Mouse (Mus musculus): Measurements from ENCODE around the gene Igfbp1. TPM values are rescaled to one million over a fixed set of nuclear protein-coding genes. Genes with fewer than 3 reads are reported as not detected.
A peak's percentile ranks its signal among the peaks of the same experiment; 100 is the strongest.
"Not testable (repeated sequence)": the region's sequence is repeated elsewhere in the genome, so short reads cannot be mapped to it uniquely, and the experiment has no call there.

The Igfbp1 gene
- polyA plus RNA-seq, 1 experiment from 2014 or later: 0.15 TPM

DNA sequence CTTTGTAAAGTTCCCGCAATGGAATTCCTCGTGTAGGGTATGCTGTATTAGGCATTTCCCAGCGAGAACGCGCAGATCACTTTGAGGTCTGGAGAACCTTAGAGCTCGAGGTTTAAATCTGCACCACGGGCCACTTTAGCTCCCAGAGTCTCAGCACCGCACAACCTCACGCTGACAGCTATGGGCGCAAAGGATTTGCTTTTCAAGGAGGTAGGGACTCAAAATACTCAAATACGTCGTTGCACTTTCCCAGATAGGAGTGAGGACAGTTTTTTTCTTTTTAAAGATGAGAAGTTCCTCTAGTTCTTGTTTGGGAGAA, 16.7 kb downstream of the Igfbp1 start:
- H3K36me3 ChIP-seq: no peaks in the 10 kb centered on the region
- H3K27me3 ChIP-seq: peaks cover 44% of the 10 kb centered on the region
- peaks cover 15% of the 10 kb centered on the region for H3K4me1 ChIP-seq
- no peaks in the 10 kb centered on the region for H3K9me3 ChIP-seq
- peak overlapping the region; percentile 66 for H3K4me3 ChIP-seq
- peak overlapping the region; percentile 88 for H3K4me2 ChIP-seq (replicated peaks)
- WGBS: 1% methylated on average over 12 of the region's 12 CpGs
- H3K27ac ChIP-seq (replicated peaks): no peak overlapping the region
- ATAC-seq (ENCODE audit: low FRiP score, low read depth): peak; percentile 2; the same call in 1 of the 2 replicates
- no peak overlapping the region for H3K9ac ChIP-seq (replicated peaks)

DNA sequence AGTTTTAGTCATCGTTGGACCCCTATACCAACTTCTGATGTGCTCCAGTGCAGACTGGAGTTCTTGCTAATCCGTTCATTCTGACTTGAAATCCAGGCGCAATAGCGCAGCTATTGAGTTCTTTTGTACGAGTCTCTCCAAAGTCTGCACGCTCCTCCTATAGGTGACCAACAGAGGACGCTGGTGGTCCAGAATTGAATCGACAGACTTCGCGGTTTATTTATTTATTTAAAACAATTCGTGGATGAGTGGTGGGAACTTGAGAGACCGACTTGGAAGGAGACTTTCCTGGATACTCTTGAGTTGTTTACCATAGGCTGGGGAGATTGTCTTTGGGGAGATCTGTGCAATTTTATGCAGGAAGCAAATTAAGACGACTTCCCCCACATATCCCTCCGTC, 17.2 kb downstream of the Igfbp1 start:
- peaks cover 15% of the 10 kb centered on the region for H3K4me1 ChIP-seq
- H3K9me3 ChIP-seq: no peaks in the 10 kb centered on the region
- 9% methylated on average over 14 of the region's 14 CpGs for WGBS
- H3K27ac ChIP-seq (replicated peaks): no peak overlapping the region
- no peak overlapping the region for H3K9ac ChIP-seq (replicated peaks)
- peak overlapping the region; percentile 88 for H3K4me2 ChIP-seq (replicated peaks)
- H3K36me3 ChIP-seq: no peaks in the 10 kb centered on the region
- no peak for ATAC-seq (ENCODE audit: low FRiP score, low read depth)
- H3K4me3 ChIP-seq: peak overlapping the region; percentile 66; the same call in 1 of the 2 replicates
- peaks cover 44% of the 10 kb centered on the region for H3K27me3 ChIP-seq

DNA sequence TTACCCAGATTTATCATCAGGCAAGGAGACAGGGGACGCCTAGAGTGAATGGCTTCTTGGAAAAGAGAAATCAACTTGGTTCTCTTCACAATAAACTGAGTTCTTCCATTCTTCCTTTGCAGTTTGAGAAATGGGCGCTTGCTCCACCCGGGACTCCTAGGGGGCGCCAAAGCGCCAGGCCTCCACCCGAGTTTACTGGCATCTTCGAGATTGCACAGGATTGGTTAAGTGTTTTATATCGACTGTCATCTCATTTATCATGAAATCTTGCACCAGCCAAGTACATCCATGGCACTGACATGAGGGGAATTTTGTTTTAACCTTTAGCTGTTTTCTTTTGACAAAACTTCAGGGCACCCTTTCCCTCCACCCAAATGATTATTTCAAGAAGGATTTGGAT, 18.1 kb downstream of the Igfbp1 start:
- no peak overlapping the region for H3K4me3 ChIP-seq
- ATAC-seq (ENCODE audit: low FRiP score, low read depth): no peak
- no peaks in the 10 kb centered on the region for H3K9me3 ChIP-seq
- H3K36me3 ChIP-seq: no peaks in the 10 kb centered on the region
- WGBS: 16% methylated on average over 8 of the region's 8 CpGs
- no peak overlapping the region for H3K4me2 ChIP-seq (replicated peaks)
- peaks cover 15% of the 10 kb centered on the region for H3K4me1 ChIP-seq
- H3K9ac ChIP-seq (replicated peaks): no peak overlapping the region
- no peak overlapping the region for H3K27ac ChIP-seq (replicated peaks)
- peaks cover 40% of the 10 kb centered on the region for H3K27me3 ChIP-seq

DNA sequence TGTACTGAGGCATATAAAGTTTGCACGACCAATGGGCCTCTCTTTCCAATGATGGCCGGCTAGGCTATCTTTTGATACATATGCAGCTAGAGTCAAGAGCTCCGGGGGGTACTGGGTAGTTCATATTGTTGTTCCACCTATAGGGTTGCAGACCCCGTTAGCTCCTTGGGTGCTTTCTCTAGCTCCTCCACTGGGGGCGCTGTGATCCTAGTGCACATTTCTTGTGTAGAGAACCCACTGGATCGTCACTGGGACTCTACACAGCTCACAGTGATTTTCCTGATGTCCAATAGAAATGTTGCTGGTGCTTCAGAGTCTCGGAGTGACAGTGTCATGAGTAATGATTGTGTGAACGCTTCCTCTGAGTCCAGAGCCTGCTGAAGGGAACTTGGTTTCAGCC, 24.2 kb downstream of the Igfbp1 start:
- H3K27ac ChIP-seq (replicated peaks); H3K27me3 ChIP-seq; H3K4me3 ChIP-seq; H3K9ac ChIP-seq (replicated peaks); ATAC-seq (ENCODE audit: low FRiP score, low read depth); H3K9me3 ChIP-seq; H3K4me2 ChIP-seq (replicated peaks); H3K4me1 ChIP-seq; H3K36me3 ChIP-seq: not testable (repeated sequence)
- WGBS: 71% methylated on average over 8 of the region's 8 CpGs

DNA sequence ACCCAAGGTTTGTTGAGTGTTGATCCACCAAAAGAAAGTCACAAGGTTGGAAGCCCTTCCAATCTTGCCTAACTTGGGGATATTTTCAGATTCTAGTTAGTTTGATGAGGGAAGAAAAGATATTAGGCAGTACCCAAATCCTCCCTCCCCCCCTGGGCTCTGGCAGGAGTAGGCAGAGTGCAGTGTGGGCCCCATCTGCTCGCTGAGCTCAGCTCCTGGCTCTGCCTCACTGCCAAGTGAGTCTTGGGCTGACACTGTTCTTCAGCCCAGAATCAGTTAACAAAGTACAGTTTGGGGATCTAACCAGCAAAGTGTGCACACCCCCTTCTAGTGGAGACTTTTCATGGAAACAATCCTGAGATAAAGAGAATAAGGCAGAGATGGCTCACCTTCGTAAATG, 28.6 kb downstream of the Igfbp1 start:
- Histone ChIP-seq H3K4me1 (no peaks in the 10 kb centered on the region), H3K9me3 (no peaks in the 10 kb centered on the region), H3K27me3 (no peaks in the 10 kb centered on the region), H3K36me3 (no peaks in the 10 kb centered on the region), H3K4me3 (no peak overlapping the region), H3K9ac (replicated peaks) (no peak overlapping the region), H3K4me2 (replicated peaks) (no peak overlapping the region), H3K27ac (replicated peaks) (no peak overlapping the region)
- 73% methylated on average over 2 of the region's 2 CpGs for WGBS
- no peak for ATAC-seq (ENCODE audit: low FRiP score, low read depth)

DNA sequence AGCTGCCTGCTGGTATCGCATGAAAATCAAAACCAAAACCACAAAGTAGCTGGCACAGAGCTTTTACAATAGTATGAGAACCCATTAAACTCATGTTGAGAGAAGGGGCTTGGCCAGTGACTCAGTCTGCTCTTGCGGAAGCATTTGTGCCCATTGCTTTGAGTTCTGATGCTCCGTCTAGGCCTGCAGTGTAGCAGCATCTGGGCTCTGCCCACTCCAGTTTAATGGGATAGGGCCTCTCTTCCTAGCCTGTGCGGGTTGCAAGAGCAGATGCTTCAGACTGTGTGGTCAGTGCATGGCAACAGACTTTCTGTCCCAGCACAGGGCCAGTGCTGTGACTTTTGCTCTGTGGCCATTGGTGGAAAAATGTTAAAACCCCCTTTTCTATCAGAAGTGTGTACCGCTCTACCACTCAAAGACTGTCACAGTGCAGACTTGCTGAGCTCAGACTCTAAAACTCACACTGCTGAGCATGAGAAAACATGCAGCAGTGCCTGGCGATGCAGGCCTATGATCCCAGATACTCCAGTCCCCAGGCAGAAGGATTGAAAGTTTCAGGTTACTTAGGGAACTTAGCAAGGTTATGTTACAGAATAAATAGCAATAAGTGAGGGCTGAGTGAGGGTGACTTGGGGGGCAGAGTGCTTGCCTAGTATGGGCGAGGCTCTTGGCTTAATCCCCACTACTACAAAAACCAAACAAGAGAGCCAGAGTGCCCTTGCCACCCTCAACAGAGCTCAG, 29.4 kb downstream of the Igfbp1 start:
- no peaks in the 10 kb centered on the region for H3K9me3 ChIP-seq
- H3K27ac ChIP-seq (replicated peaks): no peak overlapping the region
- no peaks in the 10 kb centered on the region for H3K4me1 ChIP-seq
- no peak overlapping the region for H3K9ac ChIP-seq (replicated peaks)
- H3K4me3 ChIP-seq: no peak overlapping the region
- no peak for ATAC-seq (ENCODE audit: low FRiP score, low read depth)
- H3K27me3 ChIP-seq: no peaks in the 10 kb centered on the region
- H3K4me2 ChIP-seq (replicated peaks): no peak overlapping the region
- H3K36me3 ChIP-seq: no peaks in the 10 kb centered on the region
- 78% methylated on average over 7 of the region's 7 CpGs for whole genome bisulfite sequencing

DNA sequence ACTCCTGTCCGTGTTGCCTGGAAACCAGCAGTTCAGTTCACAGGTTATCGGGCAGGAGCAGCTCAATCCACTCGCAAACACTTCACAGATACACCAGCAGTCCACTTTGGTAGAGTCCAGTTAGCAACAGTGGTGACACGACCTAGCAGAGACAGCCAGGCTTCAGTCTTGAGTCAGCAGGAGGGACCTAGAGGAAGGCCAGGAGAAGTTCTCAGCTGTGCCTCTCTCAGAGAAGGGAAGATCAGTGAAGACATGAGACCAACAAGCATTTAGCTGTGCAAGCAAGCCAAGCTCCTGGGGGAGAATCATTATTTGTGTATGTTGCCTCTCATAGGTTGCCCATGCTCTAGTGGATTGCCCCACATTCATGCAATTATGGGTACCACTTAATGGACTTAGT, 30.5 kb downstream of the Igfbp1 start:
- H3K9me3 ChIP-seq: no peaks in the 10 kb centered on the region
- no peaks in the 10 kb centered on the region for H3K4me1 ChIP-seq
- WGBS: 82% methylated on average over 4 of the region's 4 CpGs
- no peak for ATAC-seq (ENCODE audit: low FRiP score, low read depth)
- H3K9ac ChIP-seq (replicated peaks): no peak overlapping the region
- no peak overlapping the region for H3K4me2 ChIP-seq (replicated peaks)
- no peak overlapping the region for H3K27ac ChIP-seq (replicated peaks)
- no peaks in the 10 kb centered on the region for H3K36me3 ChIP-seq
- H3K4me3 ChIP-seq: no peak overlapping the region
- H3K27me3 ChIP-seq: no peaks in the 10 kb centered on the region

DNA sequence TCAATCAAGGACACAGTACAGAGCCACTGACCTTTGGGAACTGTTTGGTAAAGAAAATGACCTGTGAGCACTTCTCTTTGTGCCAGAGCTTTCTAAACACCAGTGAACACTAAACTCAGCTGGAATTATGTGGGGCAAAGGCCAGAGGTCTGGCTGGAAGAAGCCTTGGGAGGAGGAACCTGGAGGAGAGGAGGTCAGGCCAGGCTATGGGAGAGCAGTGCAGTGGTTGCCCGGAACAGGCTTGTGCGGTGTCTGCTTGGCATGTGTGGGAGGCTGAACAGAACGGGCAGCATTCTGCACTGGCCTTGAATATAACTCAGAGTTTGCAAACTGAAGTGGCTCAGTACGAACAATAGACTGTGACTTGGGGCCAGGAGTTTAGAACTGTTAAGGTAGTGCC, 32.4 kb downstream of the Igfbp1 start:
- Histone ChIP-seq H3K4me2 (replicated peaks) (no peak overlapping the region), H3K27ac (replicated peaks) (no peak overlapping the region), H3K27me3 (no peaks in the 10 kb centered on the region), H3K9me3 (no peaks in the 10 kb centered on the region), H3K4me1 (no peaks in the 10 kb centered on the region), H3K4me3 (no peak overlapping the region), H3K9ac (replicated peaks) (no peak overlapping the region), H3K36me3 (no peaks in the 10 kb centered on the region)
- ATAC-seq (ENCODE audit: low FRiP score, low read depth): no peak
- WGBS: 92% methylated on average over 4 of the region's 4 CpGs

DNA sequence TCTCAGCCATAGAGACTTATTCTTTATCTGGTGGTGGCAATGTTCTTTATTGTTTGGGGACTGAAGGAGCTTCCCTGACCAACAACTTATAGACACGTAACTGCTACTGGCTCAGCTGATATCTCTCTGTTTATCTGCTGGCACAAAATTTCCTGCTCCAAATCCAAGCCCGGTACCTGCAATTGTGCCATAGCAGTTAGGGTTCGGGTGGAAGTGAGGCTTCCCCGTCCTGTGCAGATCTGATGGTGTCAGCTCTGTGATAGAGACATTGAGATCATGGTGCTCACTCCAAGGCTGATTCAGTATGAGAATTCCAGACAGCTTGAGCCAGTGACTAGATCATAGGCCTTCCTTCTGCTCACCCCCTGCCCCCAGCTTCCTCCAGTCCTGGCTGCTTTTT, 34.4 kb downstream of the Igfbp1 start:
- no peaks in the 10 kb centered on the region for H3K4me1 ChIP-seq
- no peak overlapping the region for H3K9ac ChIP-seq (replicated peaks)
- WGBS: 95% methylated on average over 4 of the region's 4 CpGs
- H3K9me3 ChIP-seq: no peaks in the 10 kb centered on the region
- ATAC-seq (ENCODE audit: low FRiP score, low read depth): no peak
- no peak overlapping the region for H3K4me3 ChIP-seq
- H3K36me3 ChIP-seq: no peaks in the 10 kb centered on the region
- no peak overlapping the region for H3K27ac ChIP-seq (replicated peaks)
- H3K4me2 ChIP-seq (replicated peaks): no peak overlapping the region
- no peaks in the 10 kb centered on the region for H3K27me3 ChIP-seq

DNA sequence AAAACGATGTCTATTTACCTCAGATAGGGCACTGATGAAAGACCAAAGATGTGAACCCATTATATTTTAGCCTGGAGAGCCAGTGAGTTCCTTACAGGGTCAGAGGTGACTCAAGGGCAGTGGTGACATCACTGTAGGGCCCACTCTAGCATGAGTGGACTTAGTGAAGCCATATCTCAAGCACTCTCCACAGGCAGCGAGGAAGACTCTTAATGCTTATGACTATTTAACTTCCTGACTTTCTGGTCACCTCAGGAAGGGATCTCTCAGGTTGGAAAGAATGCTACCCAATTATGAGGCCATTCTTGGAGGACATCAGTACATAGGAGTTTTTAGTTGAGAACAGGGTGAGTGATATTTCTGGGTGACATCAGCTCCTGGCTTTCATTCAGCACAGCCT, 35.8 kb downstream of the Igfbp1 start:
- 93% methylated on average over 2 of the region's 2 CpGs for WGBS

DNA sequence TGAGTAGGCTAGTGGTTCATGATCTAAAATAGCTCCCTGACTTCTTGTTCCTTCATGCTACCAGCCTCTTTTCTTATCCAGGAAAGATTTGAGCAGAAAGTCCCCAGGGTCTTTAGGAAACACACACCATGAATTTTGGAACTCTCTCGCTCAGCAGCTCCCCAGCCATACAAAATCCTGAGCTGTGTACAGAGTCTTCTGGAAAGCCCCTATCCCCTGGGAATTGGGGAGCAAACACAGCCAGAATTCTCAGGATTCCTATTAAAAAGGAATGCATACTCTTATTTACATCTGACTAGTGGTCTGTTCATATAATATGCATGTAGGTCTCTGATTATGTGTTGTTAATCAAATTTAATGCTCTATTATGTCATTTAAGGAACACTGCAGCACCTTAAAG, 36.9 kb downstream of the Igfbp1 start:
- Histone ChIP-seq H3K27ac (replicated peaks) (no peak overlapping the region), H3K36me3 (no peaks in the 10 kb centered on the region), H3K4me1 (no peaks in the 10 kb centered on the region), H3K4me2 (replicated peaks) (no peak overlapping the region), H3K27me3 (no peaks in the 10 kb centered on the region), H3K4me3 (no peak overlapping the region), H3K9ac (replicated peaks) (no peak overlapping the region), H3K9me3 (no peaks in the 10 kb centered on the region)
- WGBS: 58% methylated on average over 1 of the region's 1 CpGs
- ATAC-seq (ENCODE audit: low FRiP score, low read depth): no peak

More for the DNA sequence above, 35.8 kb downstream of the Igfbp1 start:
- no peaks in the 10 kb centered on the region for H3K36me3 ChIP-seq
- ATAC-seq (ENCODE audit: low FRiP score, low read depth): no peak
- H3K4me3 ChIP-seq: no peak overlapping the region
- no peak overlapping the region for H3K9ac ChIP-seq (replicated peaks)
- H3K4me1 ChIP-seq: no peaks in the 10 kb centered on the region
- H3K27ac ChIP-seq (replicated peaks): no peak overlapping the region
- no peak overlapping the region for H3K4me2 ChIP-seq (replicated peaks)
- H3K27me3 ChIP-seq: no peaks in the 10 kb centered on the region
- no peaks in the 10 kb centered on the region for H3K9me3 ChIP-seq

DNA sequence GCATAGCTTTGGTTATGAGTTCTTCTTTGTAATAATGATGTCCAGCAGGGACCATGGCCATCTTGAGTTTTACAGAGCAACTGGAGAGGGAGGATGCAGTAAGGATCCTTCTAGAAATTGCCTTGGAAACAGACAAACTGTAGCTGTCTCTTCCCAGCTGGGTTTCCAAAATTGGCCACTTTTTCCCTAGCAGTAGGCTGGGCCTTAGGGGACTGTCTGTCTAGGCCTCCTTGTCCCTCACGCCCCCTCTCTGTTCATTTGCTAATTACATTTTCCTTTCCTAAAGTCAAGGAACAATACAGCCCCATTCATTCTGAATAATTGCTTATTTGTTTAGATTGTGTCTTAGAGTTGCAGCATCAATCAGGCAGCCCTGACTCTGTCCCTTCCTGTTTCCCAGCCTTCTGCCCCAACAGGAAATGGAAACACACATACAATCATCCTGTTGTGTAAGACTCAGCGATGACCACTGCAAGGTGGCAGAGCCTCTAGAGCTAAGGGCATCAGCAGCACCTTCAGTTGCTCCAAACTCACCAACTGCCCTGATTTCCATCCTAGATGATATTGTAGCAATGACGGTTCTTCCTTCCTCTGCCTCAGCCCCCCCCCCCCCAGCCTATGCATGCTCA, 37.5 kb downstream of the Igfbp1 start:
- Histone ChIP-seq H3K9ac (replicated peaks) (no peak overlapping the region), H3K27me3 (no peaks in the 10 kb centered on the region), H3K9me3 (no peaks in the 10 kb centered on the region), H3K4me1 (no peaks in the 10 kb centered on the region), H3K4me3 (no peak overlapping the region), H3K4me2 (replicated peaks) (no peak overlapping the region), H3K36me3 (no peaks in the 10 kb centered on the region), H3K27ac (replicated peaks) (no peak overlapping the region)
- 65% methylated on average over 3 of the region's 3 CpGs for WGBS
- no peak for ATAC-seq (ENCODE audit: low FRiP score, low read depth)

DNA sequence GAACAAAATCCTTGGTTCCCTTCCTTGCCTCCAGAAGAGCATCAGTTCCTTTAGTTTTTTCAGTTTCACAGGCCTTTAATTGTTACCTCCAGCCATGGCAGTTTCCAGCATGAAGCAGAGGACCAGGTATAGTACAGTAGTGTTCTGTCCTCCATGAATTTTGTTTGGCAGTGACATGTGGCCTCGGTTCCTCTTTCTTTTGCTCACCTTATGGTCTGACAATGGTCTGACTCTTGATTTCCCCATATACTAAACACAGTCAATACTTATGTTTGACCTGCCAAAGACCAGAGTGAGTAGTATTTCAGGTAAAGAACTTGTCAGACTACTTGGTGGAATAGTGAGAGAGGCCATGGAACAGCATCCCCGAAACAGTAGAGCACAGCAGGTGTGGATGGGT, 39.2 kb downstream of the Igfbp1 start:
- no peak overlapping the region for H3K27ac ChIP-seq (replicated peaks)
- H3K27me3 ChIP-seq: no peaks in the 10 kb centered on the region
- H3K4me2 ChIP-seq (replicated peaks): no peak overlapping the region
- no peak for ATAC-seq (ENCODE audit: low FRiP score, low read depth)
- no peaks in the 10 kb centered on the region for H3K4me1 ChIP-seq
- H3K9ac ChIP-seq (replicated peaks): no peak overlapping the region
- H3K4me3 ChIP-seq: no peak overlapping the region
- H3K36me3 ChIP-seq: no peaks in the 10 kb centered on the region
- WGBS: 95% methylated on average over 2 of the region's 2 CpGs
- H3K9me3 ChIP-seq: no peaks in the 10 kb centered on the region
